Mouse (Mus musculus) naive thymus-derived CD4-positive, alpha-beta T cell, adult 2 months (primary cell): ENCODE measurements around the gene Tmem81.
A peak's percentile ranks its signal among the peaks of the same experiment; 100 is the strongest.
"Not testable (repeated sequence)": the region's sequence is repeated elsewhere in the genome, so short reads cannot be mapped to it uniquely, and the experiment has no call there.

Experiments
- DNase-seq: peaks from one replicate; pipeline ENCODE4 v3.0.0-alpha.2; 2011; ENCODE audit warnings: low read depth

Tmem81 gene

GRCm38 (mm10) chr1:132506058-132506457 is at the start of gene Tmem81:
TSS of gene Tmem81 (plus strand) at chr1:132506230.
- DNase-seq: no peak

GRCm38 (mm10) chr1:132464651-132465050 is 41.4 kb upstream of the Tmem81 start:
- no peak for DNase-seq

- no peak for DNase-seq
Observed at GRCm38 (mm10) chr1:132468926-132469325, 37.1 kb upstream of the Tmem81 start.

GRCm38 (mm10) chr1:132469519-132469918 is 36.5 kb upstream of the Tmem81 start:
- no peak for DNase-seq

- not testable (repeated sequence) for DNase-seq
Observed at GRCm38 (mm10) chr1:132470031-132470430, 36.0 kb upstream of the Tmem81 start.

- DNase-seq: no peak
Observed at GRCm38 (mm10) chr1:132471032-132471431, 35.0 kb upstream of the Tmem81 start.

GRCm38 (mm10) chr1:132471499-132471898 is 34.5 kb upstream of the Tmem81 start:
- no peak for DNase-seq

- peak; percentile 23 for DNase-seq
Observed at GRCm38 (mm10) chr1:132472537-132472936, 33.5 kb upstream of the Tmem81 start.

- no peak for DNase-seq
Observed at GRCm38 (mm10) chr1:132474496-132474895, 31.5 kb upstream of the Tmem81 start.

GRCm38 (mm10) chr1:132476575-132476927 is 29.5 kb upstream of the Tmem81 start:
- DNase-seq: no peak

- DNase-seq: peak; percentile 94
Observed at GRCm38 (mm10) chr1:132476928-132477691, 28.9 kb upstream of the Tmem81 start, which contains the start of gene Rbbp5. TSS of gene Rbbp5 (plus strand) at chr1:132477365.

- no peak for DNase-seq
Observed at GRCm38 (mm10) chr1:132479438-132479837, 26.6 kb upstream of the Tmem81 start.

GRCm38 (mm10) chr1:132481619-132482018 is 24.4 kb upstream of the Tmem81 start:
- DNase-seq: no peak

- DNase-seq: no peak
Observed at GRCm38 (mm10) chr1:132483234-132483633, 22.8 kb upstream of the Tmem81 start.

GRCm38 (mm10) chr1:132483759-132484158 is 22.3 kb upstream of the Tmem81 start:
- no peak for DNase-seq

- no peak for DNase-seq
Observed at GRCm38 (mm10) chr1:132500535-132500934, 5.5 kb upstream of the Tmem81 start.

- no peak for DNase-seq
Observed at GRCm38 (mm10) chr1:132505155-132505554, 875 bp upstream of the Tmem81 start.

- DNase-seq: no peak
Observed at GRCm38 (mm10) chr1:132506656-132507055, 626 bp downstream of the Tmem81 start.

- no peak for DNase-seq
Observed at GRCm38 (mm10) chr1:132509771-132510170, 3.7 kb downstream of the Tmem81 start.

GRCm38 (mm10) chr1:132511521-132511920 is 5.5 kb downstream of the Tmem81 start:
- DNase-seq: no peak

- no peak for DNase-seq
Observed at GRCm38 (mm10) chr1:132512106-132512505, 6.1 kb downstream of the Tmem81 start.

GRCm38 (mm10) chr1:132515339-132515738 is 9.3 kb downstream of the Tmem81 start:
- no peak for DNase-seq

- DNase-seq: no peak
Observed at GRCm38 (mm10) chr1:132516776-132517175, 10.7 kb downstream of the Tmem81 start.

- DNase-seq: no peak
Observed at GRCm38 (mm10) chr1:132518621-132519020, 12.6 kb downstream of the Tmem81 start.
